Mouse (Mus musculus) hindbrain, postnatal 0 days (tissue): ENCODE results near the gene Lingo1. TPM values are rescaled to one million over a fixed set of nuclear protein-coding genes. Genes with fewer than 3 reads are reported as not detected.

Experiments
- ATAC-seq: fragments of 200-750 bp; cut with Nextera tagmentation; 2 replicates; pipeline ENCODE4 v1.8.0; 2017; ENCODE audit warnings: mild to moderate bottlenecking, moderate TSS enrichment, moderate library complexity
- DNase-seq: peaks from one replicate; pipeline ENCODE4 v3.0.0-alpha.2; 2015; ENCODE audit warnings: low spot score
- H3K27ac ChIP-seq: fragments of 300-500 bp; sonication (generic); 2 replicates; pipeline ENCODE4 v1.5.1; 2014; ENCODE audit warnings: mild to moderate bottlenecking
- H3K27me3 ChIP-seq: fragments of 300-500 bp; sonication (generic); 2 replicates; pipeline ENCODE4 v1.6.1; 2014; ENCODE audit warnings: low read length, mixed read lengths; ENCODE audit not compliant: insufficient read depth
- H3K36me3 ChIP-seq: fragments of 300-500 bp; sonication (generic); 2 replicates; pipeline ENCODE4 v1.6.1; 2014; ENCODE audit warnings: low read length, mixed read lengths; ENCODE audit not compliant: insufficient read depth
- H3K4me1 ChIP-seq: fragments of 300-500 bp; sonication (generic); 2 replicates; pipeline ENCODE4 v1.6.1; 2014; ENCODE audit warnings: antibody characterized with exemption, low read length, mixed read lengths; ENCODE audit not compliant: insufficient read depth
- H3K4me2 ChIP-seq: fragments of 300-500 bp; sonication (generic); 2 replicates; pipeline ENCODE4 v1.6.1; 2014; ENCODE audit warnings: low read depth, mild to moderate bottlenecking, low read length, moderate library complexity, mixed read lengths
- H3K4me3 ChIP-seq: fragments of 300-500 bp; sonication (generic); 2 replicates; pipeline ENCODE4 v1.5.1; 2014; ENCODE audit warnings: low read length
- H3K9ac ChIP-seq: fragments of 300-500 bp; sonication (generic); replicated peaks from 2 replicates; pipeline ENCODE4 v1.6.1; 2014; ENCODE audit warnings: mild to moderate bottlenecking, low read length, moderate library complexity, mixed read lengths
- H3K9me3 ChIP-seq: fragments of 300-500 bp; sonication (generic); 2 replicates; pipeline ENCODE4 v1.6.1; 2016; ENCODE audit warnings: low read length, mixed read lengths
- CTCF ChIP-seq: IDR thresholded peaks from 2 replicates; pipeline ENCODE4 v1.5.1; 2016; ENCODE audit warnings: antibody characterized with exemption, control low read depth, low read depth
- WGBS: fragments of 180-500 bp; shearing (Covaris S2); extraction: QIAGEN DNeasy Blood & Tissue Kit; methylation state at CpG from one replicate; pipeline ENCODE4 v1.1.7; 2014; 5-methylcytosine and 5-hydroxymethylcytosine counted together
- polyA plus RNA-seq: library from polyadenylated mRNA; unstranded; fragments of >200 nt; fragmentation: Nextera tagmentation; extraction: Ambion mirVana; gene quantifications from 2 replicates; pipeline ENCODE4 v1.2.1, GENCODE M21; 2015
- total RNA-seq: library from RNA; depleted of rRNA; stranded (reverse); fragments of >200 nt; gene quantifications from 2 replicates; pipeline ENCODE4 v1.2.3, GENCODE M21; 2014

The Lingo1 gene
- total and polyA plus RNA-seq, 2 experiments from 2014 or later = 88.6 to 181 TPM

- no peak for TF ChIP-seq CTCF
- 48% methylated on average over 11 of the region's 11 CpGs for WGBS
Observed at GRCm38 (mm10) chr9:56766629-56767357, 29.5 kb downstream of the Lingo1 start.

GRCm38 (mm10) chr9:56762106-56762562 lies 34.1 kb downstream of the Lingo1 start:
- Histone ChIP-seq H3K36me3 (no peaks in the 10 kb centered on the region), H3K27ac (no peak overlapping the region; the same call in 1 of the 2 replicates), H3K27me3 (no peaks in the 10 kb centered on the region), H3K4me1 (0 out of 2 replicates have a peak, but pooled peaks cover 4% of the 10 kb centered on the region), H3K4me2 (no peak overlapping the region), H3K9me3 (no peaks in the 10 kb centered on the region), H3K4me3 (no peak overlapping the region), H3K9ac (no peak overlapping the region)
- DNase-seq (peak; percentile 31), ATAC-seq (no peak)
- no peak for TF ChIP-seq CTCF
- WGBS = 43% methylated on average over 9 of the region's 9 CpGs

More at GRCm38 (mm10) chr9:56766629-56767357, 29.5 kb downstream of the Lingo1 start:
- H3K4me3 ChIP-seq = no peak overlapping the region
- H3K27me3 ChIP-seq = no peaks in the 10 kb centered on the region
- 0 out of 2 replicates have a peak, but pooled peaks cover 4% of the 10 kb centered on the region for H3K4me1 ChIP-seq
- DNase-seq = no peak
- H3K36me3 ChIP-seq = no peaks in the 10 kb centered on the region
- H3K4me2 ChIP-seq = no peak overlapping the region
- H3K27ac ChIP-seq = no peak overlapping the region
- ATAC-seq = no peak
- no peaks in the 10 kb centered on the region for H3K9me3 ChIP-seq
- H3K9ac ChIP-seq = no peak overlapping the region

GRCm38 (mm10) chr9:56757791-56758190 lies 38.5 kb downstream of the Lingo1 start:
- H3K4me1 ChIP-seq = peaks cover 5% of the 10 kb centered on the region; the same call in 1 of the 2 replicates
- 0 out of 2 replicates have a peak overlapping the region, but pooled peaks have one; percentile 27 for H3K27ac ChIP-seq
- no peaks in the 10 kb centered on the region for H3K27me3 ChIP-seq
- H3K9ac ChIP-seq = no peak overlapping the region
- no peaks in the 10 kb centered on the region for H3K36me3 ChIP-seq
- ATAC-seq (peak; percentile 28), DNase-seq (peak; percentile 64)
- H3K4me2 ChIP-seq = no peak overlapping the region
- H3K4me3 ChIP-seq = no peak overlapping the region
- 23% methylated on average over 11 of the region's 11 CpGs for WGBS
- H3K9me3 ChIP-seq = no peaks in the 10 kb centered on the region
- TF ChIP-seq CTCF = no peak

DNA sequence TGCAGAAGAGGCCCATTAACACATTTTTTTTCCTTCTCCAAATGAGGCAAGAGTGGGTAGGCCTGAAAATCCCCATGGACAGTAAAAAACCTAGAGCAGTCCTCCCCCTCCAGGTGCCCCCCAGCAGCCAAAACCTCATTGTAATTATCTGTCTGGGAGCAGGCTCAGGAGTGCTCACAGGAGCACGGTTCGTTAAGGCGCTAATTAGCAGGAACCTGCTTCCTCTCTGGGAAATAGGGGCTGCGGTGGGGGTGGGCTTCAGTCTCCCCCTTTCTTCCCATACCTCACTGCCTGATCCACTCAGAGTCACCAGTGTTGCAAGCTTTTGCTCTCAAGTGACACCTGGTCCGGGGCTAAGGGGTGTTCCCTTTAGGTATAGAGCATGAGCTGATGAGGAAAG lies 41.1 kb downstream of the Lingo1 start:
- no peak for ATAC-seq
- H3K4me2 ChIP-seq = no peak overlapping the region
- peaks cover 5% of the 10 kb centered on the region; the same call in 1 of the 2 replicates for H3K4me1 ChIP-seq
- TF ChIP-seq CTCF = no peak
- H3K9ac ChIP-seq = no peak overlapping the region
- no peak overlapping the region for H3K4me3 ChIP-seq
- DNase-seq = no peak
- no peaks in the 10 kb centered on the region for H3K36me3 ChIP-seq
- H3K9me3 ChIP-seq = no peaks in the 10 kb centered on the region
- 67% methylated on average over 5 of the region's 5 CpGs for WGBS
- no peaks in the 10 kb centered on the region for H3K27me3 ChIP-seq
- H3K27ac ChIP-seq = no peak overlapping the region

DNA sequence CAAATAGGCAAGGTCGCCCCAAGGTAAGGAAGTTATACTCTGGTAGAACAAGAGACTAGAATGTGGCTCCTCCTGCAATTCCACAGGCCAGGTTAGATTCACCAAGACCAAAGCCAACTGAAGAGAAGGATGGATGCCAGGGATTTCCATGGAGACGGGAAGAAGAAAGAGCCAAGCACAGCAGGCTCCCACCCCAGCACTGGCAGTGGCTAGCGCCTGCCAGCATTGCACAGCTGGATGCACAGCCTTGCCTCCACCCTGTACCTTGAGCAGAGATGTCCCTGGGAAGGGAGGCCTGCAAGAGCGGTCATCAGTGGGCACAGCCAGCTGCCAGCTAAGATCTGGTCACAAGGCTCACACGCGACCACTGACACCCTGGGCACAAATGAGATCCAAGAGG lies 42.9 kb downstream of the Lingo1 start:
- 59% methylated on average over 6 of the region's 6 CpGs for WGBS
- no peak for TF ChIP-seq CTCF
- DNase-seq = no peak
- H3K4me3 ChIP-seq = no peak overlapping the region
- no peak overlapping the region for H3K27ac ChIP-seq
- H3K9ac ChIP-seq = no peak overlapping the region
- no peak overlapping the region for H3K4me2 ChIP-seq
- peaks cover 5% of the 10 kb centered on the region; the same call in 1 of the 2 replicates for H3K4me1 ChIP-seq
- no peaks in the 10 kb centered on the region for H3K36me3 ChIP-seq
- no peak for ATAC-seq
- no peaks in the 10 kb centered on the region for H3K27me3 ChIP-seq
- no peaks in the 10 kb centered on the region for H3K9me3 ChIP-seq

DNA sequence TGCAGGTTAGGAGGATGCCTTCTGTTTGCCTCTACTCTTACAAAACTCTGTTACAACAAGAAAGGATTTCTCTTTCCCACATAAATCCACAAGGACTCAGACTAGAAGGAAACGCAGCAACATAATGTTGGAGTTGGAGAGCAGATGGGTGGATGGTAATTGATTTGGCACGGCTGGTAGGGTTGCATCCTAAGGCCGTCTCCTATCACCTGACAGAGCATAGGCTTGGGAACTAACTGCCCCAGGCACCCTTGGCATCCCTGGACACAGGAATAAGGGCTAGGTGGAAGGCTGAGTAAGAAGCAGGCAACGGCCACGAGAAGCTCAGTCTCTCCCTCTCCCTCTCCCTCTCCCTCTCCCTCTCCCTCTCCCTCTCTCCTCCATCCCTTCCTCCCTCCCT lies 48.2 kb downstream of the Lingo1 start:
- H3K27me3 ChIP-seq = no peaks in the 10 kb centered on the region; the same call in 1 of the 2 replicates
- no peak overlapping the region for H3K4me3 ChIP-seq
- DNase-seq (peak; percentile 51), ATAC-seq (peak; percentile 46; the same call in 1 of the 2 replicates)
- H3K4me1 ChIP-seq = no peaks in the 10 kb centered on the region
- H3K36me3 ChIP-seq = no peaks in the 10 kb centered on the region
- no peaks in the 10 kb centered on the region for H3K9me3 ChIP-seq
- no peak overlapping the region for H3K9ac ChIP-seq
- no peak overlapping the region for H3K27ac ChIP-seq
- no peak overlapping the region for H3K4me2 ChIP-seq
- TF ChIP-seq CTCF = no peak
- 43% methylated on average over 5 of the region's 5 CpGs for WGBS

DNA sequence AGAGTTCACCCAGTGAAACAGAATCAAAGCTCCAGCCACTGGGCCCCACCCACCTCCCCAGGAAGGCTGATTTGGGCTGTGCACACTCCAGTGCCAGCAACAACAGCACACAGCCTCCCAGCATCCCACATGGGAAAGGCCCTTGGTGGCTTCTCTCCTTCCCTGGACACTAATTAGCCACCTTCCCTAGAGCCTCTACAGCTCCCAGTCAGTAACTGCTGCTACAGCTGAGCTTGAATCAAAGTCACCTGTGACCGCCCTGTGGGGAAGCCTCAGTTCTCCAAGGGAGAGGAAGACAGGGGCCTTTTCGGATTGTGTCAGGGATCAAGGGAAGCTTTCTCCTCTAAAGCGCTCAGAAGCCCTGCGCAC lies 49.4 kb downstream of the Lingo1 start:
- no peak overlapping the region for H3K4me2 ChIP-seq
- H3K27ac ChIP-seq = 0 out of 2 replicates have a peak overlapping the region, but pooled peaks have one; percentile 7
- H3K27me3 ChIP-seq = no peaks in the 10 kb centered on the region; the same call in 1 of the 2 replicates
- no peak for TF ChIP-seq CTCF
- ATAC-seq (peak; percentile 16; the same call in 1 of the 2 replicates), DNase-seq (no peak)
- no peaks in the 10 kb centered on the region for H3K36me3 ChIP-seq
- no peaks in the 10 kb centered on the region for H3K4me1 ChIP-seq
- no peaks in the 10 kb centered on the region for H3K9me3 ChIP-seq
- no peak overlapping the region for H3K9ac ChIP-seq
- H3K4me3 ChIP-seq = no peak overlapping the region
- WGBS = 58% methylated on average over 4 of the region's 4 CpGs
